Comparison of ENCODE assay signal across 18 mouse cellular contexts in the genomic region with DNA sequence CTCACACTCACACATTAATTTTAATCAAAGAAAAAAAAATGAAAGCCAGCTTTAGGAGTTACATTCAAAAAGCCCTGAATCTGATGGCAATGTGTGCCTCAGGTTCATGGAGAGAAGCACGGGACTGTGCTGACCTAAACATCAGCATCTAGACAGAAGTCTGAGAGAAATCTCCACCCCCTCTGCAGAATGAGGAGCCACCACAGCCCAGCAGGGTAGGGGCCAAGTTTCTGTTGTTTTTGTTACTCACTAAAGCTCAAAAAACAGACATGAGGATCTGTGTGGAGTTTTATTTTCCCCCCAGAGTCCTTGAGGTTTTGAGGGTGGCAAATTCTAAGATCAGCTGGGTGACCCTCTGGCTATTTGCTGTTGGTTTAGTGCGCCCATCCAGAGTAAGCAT. TPM values are rescaled to one million over a fixed set of nuclear protein-coding genes. Genes with fewer than 3 reads are reported as not detected.
"Had no signal": no experiment of that assay in that cellular context is flagged by ENCODE, and none has a peak within 500 bp of the region (broad histone marks: within the 10 kb centered on the region; RNA-seq: fewer than 3 reads in every experiment).

No protein-coding gene starts in this region.

- H3K27ac ChIP-seq: intestine, embryonic 15.5 days; kidney, embryonic 15.5 days; limb, embryonic 15.5 days; liver, embryonic 14.5 days; lung, embryonic 15.5 days had no signal

- H3K27me3 ChIP-seq: intestine, embryonic 15.5 days; kidney, embryonic 15.5 days; limb, embryonic 15.5 days; lung, embryonic 15.5 days had no signal

- H3K36me3 ChIP-seq: intestine, embryonic 15.5 days; kidney, embryonic 15.5 days; limb, embryonic 15.5 days; lung, embryonic 15.5 days had no signal

- DNase-seq: kidney, adult 11 months; kidney, adult 8-10 months; kidney, postnatal 10 days; kidney, postnatal 36 days; layer of hippocampus, postnatal 36 days; liver, postnatal 0 days; midbrain, embryonic 14.5 days; right cerebral cortex, postnatal 14 days; spleen, adult 18-20 months; thymus, postnatal 36 days had no signal

- H3K4me1 ChIP-seq: intestine, embryonic 15.5 days had no signal

- H3K9me3 ChIP-seq: intestine, embryonic 15.5 days; kidney, embryonic 15.5 days; limb, embryonic 15.5 days; lung, embryonic 15.5 days had no signal

- H3K4me3 ChIP-seq: intestine, embryonic 15.5 days; kidney, embryonic 15.5 days; limb, embryonic 15.5 days; lung, embryonic 15.5 days had no signal

RNA-seq across cellular contexts. Expression of a gene that starts 37.9 kb away (rescaled TPM):
- total RNA-seq: left cerebral cortex, postnatal 25 days; megakaryocyte progenitor cell, adult 5-6 weeks; megakaryocyte-erythroid progenitor cell, adult 5-6 weeks had no signal
